Mouse (Mus musculus) c-Kit-positive CD71-negative TER-119-negative erythroid progenitor cells, embryonic 14.5 days (primary cell): ENCODE results near the gene Wrap73.

Source experiments
- DNase-seq: peaks from one replicate; pipeline ENCODE4 v3.0.0-alpha.2; 2013; ENCODE audit warnings: low read depth

Wrap73 gene

GRCm38 (mm10) chr4:154185001-154185400 is 42.8 kb downstream of the Wrap73 start:
- DNase-seq, result no peak

GRCm38 (mm10) chr4:154186002-154186537 is 43.9 kb downstream of the Wrap73 start:
- no peak for DNase-seq

- DNase-seq, result no peak
These were observed 46.8 kb downstream of the Wrap73 start for GRCm38 (mm10) chr4:154188948-154189347.

GRCm38 (mm10) chr4:154197961-154198360 is 55.8 kb downstream of the Wrap73 start:
- DNase-seq, result no peak

DNA sequence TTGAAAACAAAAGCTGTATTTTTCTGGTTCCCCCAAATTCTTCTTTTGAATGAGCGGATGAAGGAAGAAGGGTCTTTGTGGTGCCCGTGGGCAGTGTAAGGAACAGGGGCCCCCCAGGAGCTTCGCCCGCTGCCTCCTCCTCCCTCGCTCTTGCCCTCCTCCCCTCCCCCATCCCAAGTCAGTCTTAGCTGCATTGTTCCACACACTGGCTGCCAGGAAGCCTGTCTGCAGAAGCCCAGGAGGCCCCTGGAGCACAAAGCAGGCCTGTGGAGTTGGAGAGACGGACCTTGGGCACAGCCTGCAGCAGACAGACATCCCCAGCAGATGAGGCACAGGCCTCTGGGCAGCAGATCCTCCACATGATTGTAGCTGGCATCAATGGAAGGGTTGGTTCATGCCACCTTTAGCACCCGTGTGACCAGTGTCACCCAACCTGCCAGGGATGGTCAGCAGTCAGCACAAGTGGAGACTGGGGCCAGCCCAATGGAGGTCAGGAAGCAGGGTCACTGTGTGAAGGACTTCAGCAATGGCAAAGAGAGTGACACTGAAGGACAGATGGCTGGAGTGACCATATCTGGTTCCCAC is 56.3 kb downstream of the Wrap73 start:
- DNase-seq, result no peak

GRCm38 (mm10) chr4:154201511-154201910 is 59.3 kb downstream of the Wrap73 start:
- no peak for DNase-seq

GRCm38 (mm10) chr4:154204532-154204931 is 62.4 kb downstream of the Wrap73 start:
- DNase-seq, result no peak

GRCm38 (mm10) chr4:154205392-154205791 is 63.2 kb downstream of the Wrap73 start:
- no peak for DNase-seq

GRCm38 (mm10) chr4:154207261-154207660 is 65.1 kb downstream of the Wrap73 start:
- DNase-seq, result peak; percentile 48

GRCm38 (mm10) chr4:154209054-154209453 is 66.9 kb downstream of the Wrap73 start:
- no peak for DNase-seq

GRCm38 (mm10) chr4:154209825-154210224 is 67.7 kb downstream of the Wrap73 start:
- DNase-seq, result no peak

DNA sequence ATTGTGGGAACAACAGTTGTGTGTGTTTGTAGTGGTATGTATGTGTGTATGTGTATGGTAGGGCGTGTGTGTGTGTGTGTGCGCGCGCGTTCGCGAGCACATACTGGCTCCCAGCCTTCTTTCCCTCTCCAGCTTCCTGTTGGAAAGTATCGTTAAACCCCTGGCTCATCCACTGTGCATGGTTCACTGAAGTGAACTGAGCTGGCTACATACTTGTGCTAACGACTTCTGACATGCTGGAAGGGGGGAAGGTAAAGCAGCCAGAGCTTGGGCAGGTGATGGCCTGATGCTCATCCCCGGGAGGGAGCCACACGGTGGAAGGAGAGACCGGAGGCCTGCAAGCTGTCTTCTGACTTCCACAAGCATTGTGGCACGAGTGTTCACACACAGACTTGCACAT is 69.3 kb downstream of the Wrap73 start:
- no peak for DNase-seq

- no peak for DNase-seq
These were observed 71.4 kb downstream of the Wrap73 start for GRCm38 (mm10) chr4:154213586-154213985.

DNA sequence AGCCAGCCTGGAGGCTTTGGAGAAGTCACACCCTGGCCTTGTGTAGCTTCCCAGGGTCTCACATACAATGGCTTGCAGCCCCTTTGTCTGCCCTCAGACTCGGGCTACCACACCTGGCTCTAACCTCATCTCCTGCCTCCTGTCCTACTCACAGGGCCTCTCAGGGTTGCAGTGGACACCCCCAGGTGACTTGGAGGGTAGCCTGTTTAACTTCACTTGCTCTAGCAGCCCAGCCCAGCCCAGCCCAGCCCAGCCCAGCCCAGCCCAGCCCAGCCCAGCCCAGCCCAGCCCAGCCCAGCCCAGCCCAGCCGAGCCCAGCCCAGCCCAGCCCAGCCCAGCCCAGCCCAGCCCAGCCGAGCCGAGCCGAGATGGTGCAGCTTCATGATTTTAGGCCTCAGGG is 71.9 kb downstream of the Wrap73 start:
- DNase-seq, result no peak
